Mouse (Mus musculus) hindbrain, postnatal 0 days (tissue): ENCODE results near the gene Pth2. TPM values are rescaled to one million over a fixed set of nuclear protein-coding genes. Genes with fewer than 3 reads are reported as not detected.
A peak's percentile ranks its signal among the peaks of the same experiment; 100 is the strongest.
"Not testable (repeated sequence)": the region's sequence is repeated elsewhere in the genome, so short reads cannot be mapped to it uniquely, and the experiment has no call there.

Experiments
- ATAC-seq: fragments of 200-750 bp; cut with Nextera tagmentation; 2 replicates; pipeline ENCODE4 v1.8.0; 2017; ENCODE audit warnings: mild to moderate bottlenecking, moderate TSS enrichment, moderate library complexity
- DNase-seq: peaks from one replicate; pipeline ENCODE4 v3.0.0-alpha.2; 2015; ENCODE audit warnings: low spot score
- H3K27ac ChIP-seq: fragments of 300-500 bp; sonication (generic); 2 replicates; pipeline ENCODE4 v1.5.1; 2014; ENCODE audit warnings: mild to moderate bottlenecking
- H3K27me3 ChIP-seq: fragments of 300-500 bp; sonication (generic); 2 replicates; pipeline ENCODE4 v1.6.1; 2014; ENCODE audit warnings: low read length, mixed read lengths; ENCODE audit not compliant: insufficient read depth
- H3K36me3 ChIP-seq: fragments of 300-500 bp; sonication (generic); 2 replicates; pipeline ENCODE4 v1.6.1; 2014; ENCODE audit warnings: low read length, mixed read lengths; ENCODE audit not compliant: insufficient read depth
- H3K4me1 ChIP-seq: fragments of 300-500 bp; sonication (generic); 2 replicates; pipeline ENCODE4 v1.6.1; 2014; ENCODE audit warnings: antibody characterized with exemption, low read length, mixed read lengths; ENCODE audit not compliant: insufficient read depth
- H3K4me2 ChIP-seq: fragments of 300-500 bp; sonication (generic); 2 replicates; pipeline ENCODE4 v1.6.1; 2014; ENCODE audit warnings: low read depth, mild to moderate bottlenecking, low read length, moderate library complexity, mixed read lengths
- H3K4me3 ChIP-seq: fragments of 300-500 bp; sonication (generic); 2 replicates; pipeline ENCODE4 v1.5.1; 2014; ENCODE audit warnings: low read length
- H3K9ac ChIP-seq: fragments of 300-500 bp; sonication (generic); replicated peaks from 2 replicates; pipeline ENCODE4 v1.6.1; 2014; ENCODE audit warnings: mild to moderate bottlenecking, low read length, moderate library complexity, mixed read lengths
- H3K9me3 ChIP-seq: fragments of 300-500 bp; sonication (generic); 2 replicates; pipeline ENCODE4 v1.6.1; 2016; ENCODE audit warnings: low read length, mixed read lengths
- CTCF ChIP-seq: IDR thresholded peaks from 2 replicates; pipeline ENCODE4 v1.5.1; 2016; ENCODE audit warnings: antibody characterized with exemption, control low read depth, low read depth
- WGBS: fragments of 180-500 bp; shearing (Covaris S2); extraction: QIAGEN DNeasy Blood & Tissue Kit; methylation state at CpG from one replicate; pipeline ENCODE4 v1.1.7; 2014; 5-methylcytosine and 5-hydroxymethylcytosine counted together
- polyA plus RNA-seq: library from polyadenylated mRNA; unstranded; fragments of >200 nt; fragmentation: Nextera tagmentation; extraction: Ambion mirVana; gene quantifications from 2 replicates; pipeline ENCODE4 v1.2.1, GENCODE M21; 2015
- total RNA-seq: library from RNA; depleted of rRNA; stranded (reverse); fragments of >200 nt; gene quantifications from 2 replicates; pipeline ENCODE4 v1.2.3, GENCODE M21; 2014

Pth2 gene
- total and polyA plus RNA-seq, 2 experiments from 2014 or later: 2.1 TPM; not detected in 1

DNA sequence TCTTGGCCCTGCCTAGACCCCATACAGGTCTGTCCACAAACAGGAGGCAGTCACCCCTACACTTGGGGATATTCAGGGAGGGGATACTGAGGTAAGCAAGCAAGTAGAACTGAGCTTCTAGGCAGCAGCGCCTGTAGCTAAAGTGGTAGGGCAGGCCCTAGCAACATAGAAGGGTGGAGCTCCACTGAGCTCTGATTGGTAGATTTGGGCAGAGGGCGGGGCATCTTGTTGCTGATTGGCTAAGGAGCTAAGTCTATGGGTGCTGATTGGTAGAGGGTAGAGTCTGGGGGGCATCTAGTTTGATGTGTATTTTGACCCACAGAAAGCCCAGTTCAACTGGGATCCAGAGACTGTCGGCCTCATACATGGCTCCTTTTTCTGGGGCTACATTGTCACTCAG lies 11.3 kb upstream of the Pth2 start:
- Histone ChIP-seq H3K9me3 (no peaks in the 10 kb centered on the region), H3K9ac (no peak overlapping the region), H3K4me3 (no peak overlapping the region), H3K27me3 (peaks cover 49% of the 10 kb centered on the region), H3K36me3 (no peaks in the 10 kb centered on the region), H3K27ac (no peak overlapping the region), H3K4me1 (peaks cover 9% of the 10 kb centered on the region; the same call in 1 of the 2 replicates), H3K4me2 (no peak overlapping the region)
- TF ChIP-seq CTCF: no peak
- ATAC-seq (no peak), DNase-seq (no peak)
- WGBS: 86% methylated on average over 3 of the region's 3 CpGs

DNA sequence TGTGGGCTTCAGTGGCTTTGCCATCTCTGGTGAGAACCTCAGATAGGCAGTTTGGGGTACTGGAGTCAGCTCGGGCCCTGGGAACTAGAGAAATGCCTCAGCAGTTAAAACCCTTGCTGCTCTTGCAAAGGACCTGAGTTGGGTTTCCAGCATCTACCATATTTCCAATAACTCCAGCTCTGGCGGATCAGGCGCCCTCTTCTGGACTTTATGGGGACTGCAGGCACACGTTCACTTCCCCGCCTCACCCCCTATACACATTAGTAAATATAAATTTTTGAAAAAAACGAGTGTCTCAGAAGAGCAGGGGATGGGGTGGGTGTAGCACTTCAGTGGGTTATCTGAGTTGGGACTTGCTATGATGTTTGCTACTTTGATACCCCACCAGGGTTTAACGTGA lies 7.8 kb upstream of the Pth2 start:
- H3K4me2 ChIP-seq: no peak overlapping the region
- H3K4me1 ChIP-seq: peaks cover 5% of the 10 kb centered on the region; the same call in 1 of the 2 replicates
- no peak for DNase-seq
- no peak for ATAC-seq
- H3K9ac ChIP-seq: no peak overlapping the region
- H3K27me3 ChIP-seq: peaks cover 61% of the 10 kb centered on the region
- 63% methylated on average over 7 of the region's 7 CpGs for WGBS
- TF ChIP-seq CTCF: peak; percentile 36
- no peaks in the 10 kb centered on the region for H3K9me3 ChIP-seq
- H3K27ac ChIP-seq: no peak overlapping the region
- no peaks in the 10 kb centered on the region for H3K36me3 ChIP-seq
- no peak overlapping the region for H3K4me3 ChIP-seq

DNA sequence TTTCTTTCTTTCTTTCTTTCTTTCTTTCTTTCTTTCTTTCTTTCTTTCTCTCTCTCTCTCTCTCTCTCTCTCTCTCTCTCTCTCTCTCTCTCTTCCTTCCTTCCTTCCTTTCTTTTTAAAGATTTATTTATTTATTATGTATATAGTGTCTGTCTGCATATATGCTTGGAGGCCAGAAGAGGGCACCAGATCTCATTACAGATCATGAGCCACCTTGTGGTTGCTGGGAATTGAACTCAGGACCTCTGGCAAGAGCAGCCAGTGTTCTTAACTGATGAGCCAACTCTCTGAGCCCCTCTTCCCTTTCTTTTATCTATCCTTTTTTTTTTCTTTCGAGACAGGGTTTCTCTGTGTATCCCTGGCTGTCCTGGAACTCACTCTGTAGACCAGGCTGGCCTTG lies 7.0 kb upstream of the Pth2 start:
- H3K27me3 ChIP-seq: peaks cover 60% of the 10 kb centered on the region
- DNase-seq, H3K9me3 ChIP-seq, H3K27ac ChIP-seq, H3K36me3 ChIP-seq, H3K9ac ChIP-seq, H3K4me1 ChIP-seq, H3K4me3 ChIP-seq, ATAC-seq, H3K4me2 ChIP-seq: not testable (repeated sequence)
- peak; percentile 57 for TF ChIP-seq CTCF
- 69% methylated on average over 1 of the region's 1 CpGs for WGBS

DNA sequence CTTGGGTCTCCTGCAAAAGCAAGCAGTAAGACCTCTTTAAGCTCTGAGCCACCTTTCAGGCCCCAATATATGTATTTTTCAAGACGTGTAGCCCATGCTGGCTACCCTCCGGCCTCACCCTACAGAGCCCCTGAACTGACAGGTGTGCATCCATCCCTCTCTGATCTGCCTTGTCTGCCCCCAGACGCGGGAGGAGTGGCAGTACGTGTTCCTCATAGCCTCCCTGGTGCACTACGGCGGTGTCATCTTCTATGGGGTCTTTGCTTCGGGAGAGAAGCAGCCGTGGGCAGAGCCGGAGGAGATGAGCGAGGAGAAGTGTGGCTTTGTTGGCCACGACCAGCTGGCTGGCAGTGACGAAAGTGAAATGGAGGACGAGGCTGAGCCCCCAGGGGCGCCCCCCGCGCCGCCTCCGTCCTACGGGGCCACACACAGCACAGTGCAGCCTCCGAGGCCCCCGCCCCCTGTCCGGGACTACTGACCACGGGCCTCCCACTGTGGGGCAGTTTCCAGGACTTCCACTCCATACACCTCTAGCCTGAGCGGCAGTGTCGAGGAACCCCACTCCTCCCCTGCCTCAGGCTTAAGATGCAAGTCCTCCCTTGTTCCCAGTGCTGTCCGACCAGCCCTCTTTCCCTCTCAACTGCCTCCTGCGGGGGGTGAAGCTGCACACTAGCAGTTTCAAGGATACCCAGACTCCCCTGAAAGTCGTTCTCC lies 6.1 kb upstream of the Pth2 start:
- DNase-seq: no peak
- WGBS: 5% methylated on average over 27 of the region's 29 CpGs

DNA sequence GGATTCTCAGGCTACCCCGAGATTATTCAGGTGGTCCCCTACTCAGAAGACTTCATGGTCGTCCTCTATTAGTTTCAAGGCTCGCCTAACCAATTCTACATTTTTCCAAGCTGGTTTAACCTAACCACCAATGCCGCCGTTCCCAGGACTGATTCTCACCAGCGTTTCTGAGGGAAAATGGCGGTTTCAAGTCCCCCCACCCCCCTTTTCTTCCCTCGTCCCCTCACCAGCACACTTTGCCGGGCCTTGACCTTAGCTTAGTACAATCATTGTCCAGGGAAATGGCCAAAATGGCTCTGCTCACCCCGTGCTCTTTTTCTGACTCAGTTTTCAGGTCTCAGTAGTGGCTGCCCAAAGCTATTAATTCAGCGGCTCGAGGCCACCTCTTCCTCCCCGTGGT lies 5.4 kb upstream of the Pth2 start:
- no peaks in the 10 kb centered on the region for H3K4me1 ChIP-seq

More for the DNA sequence above, 6.1 kb upstream of the Pth2 start:
- H3K27me3 ChIP-seq: peaks cover 63% of the 10 kb centered on the region
- no peaks in the 10 kb centered on the region for H3K9me3 ChIP-seq
- no peak overlapping the region for H3K4me2 ChIP-seq
- H3K9ac ChIP-seq: no peak overlapping the region
- no peaks in the 10 kb centered on the region for H3K4me1 ChIP-seq
- no peak for TF ChIP-seq CTCF
- no peak for ATAC-seq
- H3K36me3 ChIP-seq: no peaks in the 10 kb centered on the region
- no peak overlapping the region; the same call in 1 of the 2 replicates for H3K4me3 ChIP-seq
- no peak overlapping the region for H3K27ac ChIP-seq

DNA sequence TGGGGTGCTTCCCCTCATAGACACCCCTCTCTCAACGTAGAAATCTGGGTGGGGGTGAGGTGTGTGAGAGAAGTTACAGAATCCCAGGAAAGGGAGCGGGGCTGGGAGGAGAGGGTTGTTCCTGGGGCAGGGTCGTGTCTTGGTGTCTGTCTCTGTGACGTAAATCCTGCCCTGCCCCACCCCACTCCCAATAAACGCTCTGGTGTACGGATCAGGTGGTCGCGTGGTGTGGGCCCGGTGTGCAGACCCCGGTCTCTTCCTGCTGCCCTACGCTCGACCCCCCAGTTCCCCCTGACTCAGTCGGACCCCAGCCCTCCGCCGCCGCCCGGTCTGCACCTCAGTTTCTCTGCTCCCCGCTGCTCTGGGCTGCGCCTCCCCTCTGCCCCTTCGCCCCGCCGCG lies 4.9 kb upstream of the Pth2 start:
- peak overlapping the region; percentile 45 for H3K4me2 ChIP-seq
- 0 out of 2 replicates have a peak overlapping the region, but pooled peaks have one; percentile 9 for H3K9ac ChIP-seq
- no peaks in the 10 kb centered on the region for H3K4me1 ChIP-seq
- H3K27me3 ChIP-seq: peaks cover 70% of the 10 kb centered on the region
- H3K9me3 ChIP-seq: no peaks in the 10 kb centered on the region
- no peak for TF ChIP-seq CTCF
- no peak overlapping the region for H3K27ac ChIP-seq
- H3K4me3 ChIP-seq: peak overlapping the region; percentile 24
- no peaks in the 10 kb centered on the region for H3K36me3 ChIP-seq
- DNase-seq: no peak
- ATAC-seq: no peak
- under 1% methylated on average over 23 of the region's 23 CpGs for WGBS

More for the DNA sequence above, 5.4 kb upstream of the Pth2 start:
- no peak for DNase-seq
- Histone ChIP-seq H3K9ac (no peak overlapping the region), H3K36me3 (no peaks in the 10 kb centered on the region), H3K27me3 (peaks cover 65% of the 10 kb centered on the region), H3K9me3 (no peaks in the 10 kb centered on the region), H3K4me3 (no peak overlapping the region), H3K27ac (no peak overlapping the region), H3K4me2 (no peak overlapping the region)
- WGBS: 4% methylated on average over 13 of the region's 13 CpGs
- no peak for TF ChIP-seq CTCF
- no peak for ATAC-seq

DNA sequence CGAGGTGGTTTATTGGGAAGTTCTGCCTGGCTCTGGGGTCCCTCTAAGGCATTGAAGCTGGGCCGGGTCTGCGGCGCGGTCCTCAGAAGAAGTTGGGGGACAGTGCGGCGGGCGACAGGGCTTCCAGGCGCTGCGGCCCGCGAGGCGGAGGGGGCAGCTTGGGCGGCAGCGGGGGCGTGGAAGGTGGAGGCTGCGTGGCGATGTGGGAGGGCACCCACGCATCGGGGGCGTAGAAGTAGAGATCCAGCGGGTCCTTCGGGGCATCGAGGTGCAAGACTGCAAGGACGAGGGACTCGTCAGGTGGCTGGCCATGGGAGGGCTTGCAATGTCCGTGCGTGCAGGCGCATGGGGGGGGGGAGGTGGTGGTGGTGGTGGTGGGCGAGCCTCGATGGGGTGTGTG lies 4.4 kb upstream of the Pth2 start:
- 3% methylated on average over 30 of the region's 31 CpGs for WGBS
- ATAC-seq (no peak), DNase-seq (no peak)
- Histone ChIP-seq H3K9me3 (no peaks in the 10 kb centered on the region), H3K27ac (no peak overlapping the region), H3K27me3 (peaks cover 74% of the 10 kb centered on the region), H3K4me3 (peak overlapping the region; percentile 24), H3K4me1 (no peaks in the 10 kb centered on the region), H3K36me3 (no peaks in the 10 kb centered on the region), H3K4me2 (peak overlapping the region; percentile 45), H3K9ac (0 out of 2 replicates have a peak overlapping the region, but pooled peaks have one; percentile 9)
- TF ChIP-seq CTCF: no peak
